Mouse (Mus musculus) midbrain, embryonic 16.5 days (tissue): ENCODE measurements around the gene Bcar3. TPM values are rescaled to one million over a fixed set of nuclear protein-coding genes. Genes with fewer than 3 reads are reported as not detected.

Experiments used
- ATAC-seq: fragments of 200-750 bp; cut with Nextera tagmentation; 2 replicates; pipeline ENCODE4 v1.8.0; 2017; ENCODE audit warnings: moderate TSS enrichment
- H3K27ac ChIP-seq: fragments of 300-500 bp; sonication (generic); 2 replicates; pipeline ENCODE4 v1.5.1; 2014; ENCODE audit warnings: mild to moderate bottlenecking, low read length, mixed read lengths
- H3K27me3 ChIP-seq: fragments of 300-500 bp; sonication (generic); 2 replicates; pipeline ENCODE4 v1.6.1; 2014; ENCODE audit warnings: low read depth, low read length, mixed read lengths; ENCODE audit not compliant: control insufficient read depth, insufficient read depth
- H3K36me3 ChIP-seq: fragments of 300-500 bp; sonication (generic); 2 replicates; pipeline ENCODE4 v1.6.1; 2014; ENCODE audit warnings: mild to moderate bottlenecking, low read length, moderate library complexity, mixed read lengths; ENCODE audit not compliant: control insufficient read depth, insufficient read depth
- H3K4me1 ChIP-seq: fragments of 300-500 bp; sonication (generic); 2 replicates; pipeline ENCODE4 v1.6.1; 2014; ENCODE audit warnings: mild to moderate bottlenecking, low read length, mixed read lengths; ENCODE audit not compliant: control insufficient read depth, insufficient read depth
- H3K4me2 ChIP-seq: fragments of 300-500 bp; sonication (generic); 2 replicates; pipeline ENCODE4 v1.6.1; 2014; ENCODE audit warnings: mild to moderate bottlenecking, low read length, mixed read lengths
- H3K4me3 ChIP-seq: fragments of 300-500 bp; sonication (generic); 2 replicates; pipeline ENCODE4 v1.5.1; 2014; ENCODE audit warnings: low read depth, mild to moderate bottlenecking, low read length, moderate library complexity, mixed read lengths
- H3K9ac ChIP-seq: fragments of 300-500 bp; sonication (generic); 2 replicates; pipeline ENCODE4 v1.6.1; 2014; ENCODE audit warnings: low read depth, low read length, mixed read lengths
- H3K9me3 ChIP-seq: fragments of 300-500 bp; sonication (generic); replicated peaks from 2 replicates; pipeline ENCODE4 v1.6.1; 2014; ENCODE audit warnings: mild to moderate bottlenecking, low read length, mixed read lengths; ENCODE audit not compliant: control insufficient read depth, poor library complexity, severe bottlenecking
- WGBS: fragments of 180-500 bp; shearing (Covaris S2); extraction: QIAGEN DNeasy Blood & Tissue Kit; methylation state at CpG from one replicate; pipeline ENCODE4 v1.1.7; 2014; 5-methylcytosine and 5-hydroxymethylcytosine counted together
- polyA plus RNA-seq: library from polyadenylated mRNA; unstranded; fragments of >200 nt; fragmentation: Nextera tagmentation; extraction: Ambion mirVana; gene quantifications from 2 replicates; pipeline ENCODE4 v1.2.1, GENCODE M21; 2015

Bcar3 gene
- polyA plus RNA-seq, 1 experiment from 2014 or later: 7.6 TPM

- ATAC-seq: no peak
- 54% methylated on average over 2 of the region's 2 CpGs for WGBS
Measured at GRCm38 (mm10) chr3:122362719-122363118, 68.8 kb downstream of the Bcar3 start.

GRCm38 (mm10) chr3:122364565-122364964, 70.6 kb downstream of the Bcar3 start:
- Histone ChIP-seq H3K4me2 (no peak overlapping the region), H3K9me3 (no peaks in the 10 kb centered on the region), H3K4me1 (peaks cover 9% of the 10 kb centered on the region), H3K9ac (no peak overlapping the region), H3K36me3 (no peaks in the 10 kb centered on the region), H3K27me3 (no peaks in the 10 kb centered on the region), H3K27ac (no peak overlapping the region), H3K4me3 (no peak overlapping the region)
- ATAC-seq: no peak
- WGBS: 29% methylated on average over 3 of the region's 3 CpGs

More at GRCm38 (mm10) chr3:122362719-122363118, 68.8 kb downstream of the Bcar3 start:
- H3K4me1 ChIP-seq: peaks cover 9% of the 10 kb centered on the region
- no peaks in the 10 kb centered on the region for H3K9me3 ChIP-seq
- no peaks in the 10 kb centered on the region for H3K36me3 ChIP-seq
- H3K27me3 ChIP-seq: no peaks in the 10 kb centered on the region
- no peak overlapping the region for H3K27ac ChIP-seq
- H3K4me3 ChIP-seq: no peak overlapping the region
- no peak overlapping the region for H3K4me2 ChIP-seq
- no peak overlapping the region for H3K9ac ChIP-seq

DNA sequence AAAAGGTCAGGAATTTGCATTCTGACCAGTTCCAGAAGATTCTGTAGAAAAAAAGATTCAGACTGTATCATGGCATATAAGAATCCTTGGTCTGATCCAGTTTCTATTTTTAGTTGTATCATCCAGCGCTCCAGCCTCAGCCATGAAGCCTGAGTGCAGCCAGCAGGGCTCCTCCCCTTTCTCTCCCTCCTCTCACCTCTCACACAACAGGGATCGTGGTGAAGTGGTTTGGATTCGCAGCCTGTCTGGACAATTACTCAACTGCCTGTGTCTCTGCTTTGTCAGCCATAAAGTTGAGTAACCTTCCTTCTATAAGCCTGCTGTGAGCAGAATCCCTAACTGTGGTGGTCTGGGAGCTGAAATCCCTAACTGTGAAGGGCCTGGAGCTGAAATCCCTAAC, 71.4 kb downstream of the Bcar3 start:
- ATAC-seq: peak; percentile 61
- 7% methylated on average over 3 of the region's 3 CpGs for WGBS
- Histone ChIP-seq H3K4me2 (no peak overlapping the region), H3K9me3 (no peaks in the 10 kb centered on the region), H3K4me1 (peaks cover 9% of the 10 kb centered on the region), H3K9ac (no peak overlapping the region), H3K4me3 (no peak overlapping the region), H3K27ac (peak overlapping the region; percentile 44), H3K27me3 (no peaks in the 10 kb centered on the region), H3K36me3 (no peaks in the 10 kb centered on the region)

GRCm38 (mm10) chr3:122371646-122372341, 77.9 kb downstream of the Bcar3 start:
- Histone ChIP-seq H3K9me3 (no peaks in the 10 kb centered on the region), H3K4me3 (no peak overlapping the region), H3K9ac (no peak overlapping the region), H3K36me3 (no peaks in the 10 kb centered on the region), H3K27me3 (no peaks in the 10 kb centered on the region), H3K27ac (no peak overlapping the region), H3K4me2 (no peak overlapping the region), H3K4me1 (peaks cover 4% of the 10 kb centered on the region)
- 89% methylated on average over 8 of the region's 8 CpGs for WGBS
- ATAC-seq: no peak

DNA sequence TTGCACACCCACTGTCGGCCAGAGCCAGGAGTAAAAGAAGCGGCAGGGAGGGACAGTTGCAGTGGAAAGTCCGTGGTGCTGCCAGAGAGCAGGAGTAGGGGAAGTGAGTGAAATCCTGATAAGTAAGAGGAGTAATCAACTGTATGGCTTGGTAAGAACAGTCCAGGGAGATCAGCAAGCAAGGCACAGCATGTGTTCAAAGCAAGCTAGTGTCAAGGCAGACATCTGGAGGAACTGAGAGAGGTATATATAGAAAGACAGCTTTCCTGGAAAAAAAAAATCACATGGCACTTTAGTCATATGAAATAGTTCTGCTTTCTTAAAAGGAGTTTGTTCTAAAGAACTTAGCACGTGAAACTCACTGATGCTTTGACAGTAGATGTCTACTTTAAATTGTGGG, 78.7 kb downstream of the Bcar3 start:
- Histone ChIP-seq H3K36me3 (no peaks in the 10 kb centered on the region), H3K27ac (no peak overlapping the region), H3K4me3 (no peak overlapping the region), H3K4me1 (peaks cover 7% of the 10 kb centered on the region), H3K9ac (no peak overlapping the region), H3K4me2 (no peak overlapping the region), H3K27me3 (no peaks in the 10 kb centered on the region), H3K9me3 (no peaks in the 10 kb centered on the region)
- WGBS: 76% methylated on average over 4 of the region's 4 CpGs
- no peak for ATAC-seq

DNA sequence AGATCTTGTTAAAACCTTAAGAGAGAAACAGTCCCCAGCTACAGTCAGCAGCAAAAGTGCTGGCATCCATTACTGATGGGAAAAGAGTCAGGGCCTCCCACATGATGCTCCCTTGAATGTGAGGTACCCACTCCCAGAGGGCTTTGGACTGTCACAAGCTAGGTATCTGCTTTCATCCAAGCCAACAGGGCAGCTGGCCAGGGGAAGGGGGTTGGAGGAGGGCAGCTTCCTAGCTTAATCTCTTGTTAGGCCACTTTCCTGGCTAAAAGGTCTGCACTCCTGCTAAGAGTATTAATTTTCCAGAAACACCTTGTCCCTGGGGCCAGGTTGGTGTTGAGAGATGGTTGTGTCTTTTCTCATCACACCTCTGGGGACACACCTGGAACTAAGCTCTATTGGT, 82.1 kb downstream of the Bcar3 start:
- Histone ChIP-seq H3K27ac (no peak overlapping the region), H3K4me3 (no peak overlapping the region), H3K4me1 (peaks cover 7% of the 10 kb centered on the region), H3K27me3 (no peaks in the 10 kb centered on the region), H3K9ac (no peak overlapping the region), H3K4me2 (no peak overlapping the region), H3K9me3 (no peaks in the 10 kb centered on the region), H3K36me3 (no peaks in the 10 kb centered on the region)
- no peak for ATAC-seq

DNA sequence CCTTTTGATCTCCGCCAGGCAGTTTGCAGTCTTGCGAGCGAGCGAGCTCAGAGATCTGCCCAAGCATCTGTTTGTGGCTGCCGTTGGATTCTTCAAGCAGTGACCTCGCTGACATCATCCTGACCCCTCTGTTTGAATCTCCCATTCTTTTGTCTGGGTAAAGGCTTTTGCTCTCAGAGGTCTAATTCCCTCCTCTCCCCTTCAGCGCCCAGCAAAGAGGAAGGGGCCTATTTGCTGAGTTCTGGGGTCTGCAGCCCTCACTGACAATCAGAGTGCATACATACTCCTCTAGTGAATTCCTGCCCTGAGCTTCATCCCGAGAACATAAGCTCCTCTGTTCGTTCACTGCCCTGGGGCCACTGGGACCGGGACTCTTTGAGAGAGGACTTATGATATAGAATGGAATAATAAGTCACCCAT, 82.5 kb downstream of the Bcar3 start:
- Histone ChIP-seq H3K9ac (no peak overlapping the region), H3K36me3 (no peaks in the 10 kb centered on the region), H3K9me3 (no peaks in the 10 kb centered on the region), H3K4me1 (peaks cover 7% of the 10 kb centered on the region), H3K27ac (no peak overlapping the region), H3K4me3 (no peak overlapping the region), H3K27me3 (no peaks in the 10 kb centered on the region), H3K4me2 (no peak overlapping the region)
- no peak for ATAC-seq
- WGBS: 10% methylated on average over 9 of the region's 10 CpGs

GRCm38 (mm10) chr3:122376841-122377464, 83.0 kb downstream of the Bcar3 start:
- no peaks in the 10 kb centered on the region for H3K27me3 ChIP-seq
- H3K9ac ChIP-seq: no peak overlapping the region
- no peaks in the 10 kb centered on the region for H3K9me3 ChIP-seq
- no peak overlapping the region for H3K4me2 ChIP-seq
- 28% methylated on average over 8 of the region's 8 CpGs for WGBS
- 0 out of 2 replicates have a peak, but pooled peaks have one; percentile 62 for ATAC-seq
- H3K27ac ChIP-seq: no peak overlapping the region
- peaks cover 7% of the 10 kb centered on the region for H3K4me1 ChIP-seq
- no peaks in the 10 kb centered on the region for H3K36me3 ChIP-seq
- H3K4me3 ChIP-seq: no peak overlapping the region

DNA sequence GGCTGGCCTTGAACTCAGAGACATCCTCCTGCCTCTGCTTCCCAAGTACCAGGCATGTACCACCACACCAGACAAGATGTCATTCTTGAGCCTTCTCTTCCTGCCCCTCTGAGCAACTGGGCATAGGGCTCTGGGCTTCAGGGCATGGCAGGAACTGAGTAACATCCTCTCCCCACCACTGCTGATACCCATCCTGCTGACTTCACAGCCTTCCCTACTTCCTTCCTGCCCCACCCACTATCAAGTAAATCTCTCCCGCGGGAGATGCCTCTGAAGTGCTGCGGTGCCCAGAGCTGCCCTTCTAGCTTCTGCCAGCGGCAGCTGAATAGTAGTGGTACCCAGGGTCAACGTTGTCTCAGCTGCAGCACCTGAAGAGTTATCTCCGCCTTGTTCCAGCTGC, 84.7 kb downstream of the Bcar3 start:
- no peak overlapping the region for H3K4me2 ChIP-seq
- H3K27ac ChIP-seq: no peak overlapping the region
- no peaks in the 10 kb centered on the region for H3K36me3 ChIP-seq
- ATAC-seq: no peak
- H3K9ac ChIP-seq: no peak overlapping the region
- no peaks in the 10 kb centered on the region for H3K27me3 ChIP-seq
- no peak overlapping the region for H3K4me3 ChIP-seq
- WGBS: 83% methylated on average over 6 of the region's 6 CpGs
- H3K4me1 ChIP-seq: peaks cover 7% of the 10 kb centered on the region
- H3K9me3 ChIP-seq: no peaks in the 10 kb centered on the region
